Mouse (Mus musculus) brain, embryonic 14.5 days (tissue): ENCODE results near the gene Prune2. TPM values are rescaled to one million over a fixed set of nuclear protein-coding genes. Genes with fewer than 3 reads are reported as not detected.

Source experiments
- DNase-seq: peaks from one replicate; pipeline ENCODE4 v3.0.0-alpha.2; 2011; ENCODE audit warnings: low read depth
- CTCF ChIP-seq: fragments of 200-500 bp; IDR thresholded peaks from 2 replicates; pipeline ENCODE4 v1.5.1; 2012; ENCODE audit warnings: inconsistent platforms, mild to moderate bottlenecking, moderate library complexity, borderline replicate concordance; ENCODE audit not compliant: insufficient read depth, insufficient read length; ENCODE audit errors: extremely low read depth
- POLR2A ChIP-seq: fragments of 200-500 bp; IDR thresholded peaks from 2 replicates; pipeline ENCODE4 v1.6.1; 2012; ENCODE audit warnings: mild to moderate bottlenecking, inconsistent platforms, borderline replicate concordance; ENCODE audit not compliant: poor library complexity, insufficient read depth, insufficient read length, severe bottlenecking; ENCODE audit errors: extremely low read depth
- polyA plus RNA-seq: library from polyadenylated mRNA; depleted of rRNA; stranded (reverse); fragments of >200 nt; gene quantifications from 2 replicates; pipeline ENCODE4 v1.2.3, GENCODE M21; 2012

The Prune2 gene
- polyA plus RNA-seq, 1 experiment = 7.0 TPM

DNA sequence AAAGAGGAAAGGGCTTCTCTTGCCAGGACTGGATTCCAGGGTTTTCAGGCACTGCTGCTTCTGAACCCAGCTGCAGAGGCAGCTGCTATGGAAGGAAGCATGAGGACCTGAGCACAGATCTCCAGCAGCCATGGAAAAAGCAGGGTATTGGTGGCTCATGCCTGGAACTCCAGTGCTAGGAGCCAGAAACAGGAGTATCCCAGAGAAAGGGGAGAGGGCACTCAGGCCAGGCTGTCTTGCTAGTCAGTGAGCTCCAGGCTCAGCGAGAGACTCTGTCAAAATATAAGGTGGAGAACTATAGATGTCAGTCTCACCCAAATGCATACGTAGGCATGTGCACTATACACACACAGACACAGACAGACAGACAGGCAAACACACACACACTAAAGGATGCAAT is 140.4 kb downstream of the Prune2 start:
- DNase-seq = no peak

DNA sequence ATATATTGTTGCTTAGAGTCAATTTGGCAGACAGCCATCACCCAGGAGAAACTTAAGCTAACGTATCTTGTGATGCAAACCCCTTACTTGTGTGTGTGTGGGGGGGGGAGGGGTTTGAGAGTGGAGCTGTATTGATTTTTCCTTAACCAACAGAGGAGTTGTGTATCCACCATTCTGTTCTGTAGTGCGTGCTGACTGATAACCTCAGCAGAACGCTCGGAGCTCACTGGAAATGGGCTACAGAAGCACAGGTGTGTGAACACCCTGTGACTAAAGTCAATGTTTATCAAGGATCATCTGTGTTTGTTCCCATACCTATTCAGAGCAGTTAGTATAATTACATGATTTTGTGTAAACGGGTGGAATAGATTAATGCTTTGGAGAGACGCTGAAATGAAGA is 141.3 kb downstream of the Prune2 start:
- TF ChIP-seq POLR2A (no peak), CTCF (no peak)

More for the DNA sequence above, 140.4 kb downstream of the Prune2 start:
- no peak for TF ChIP-seq CTCF
- no peak for TF ChIP-seq POLR2A

DNA sequence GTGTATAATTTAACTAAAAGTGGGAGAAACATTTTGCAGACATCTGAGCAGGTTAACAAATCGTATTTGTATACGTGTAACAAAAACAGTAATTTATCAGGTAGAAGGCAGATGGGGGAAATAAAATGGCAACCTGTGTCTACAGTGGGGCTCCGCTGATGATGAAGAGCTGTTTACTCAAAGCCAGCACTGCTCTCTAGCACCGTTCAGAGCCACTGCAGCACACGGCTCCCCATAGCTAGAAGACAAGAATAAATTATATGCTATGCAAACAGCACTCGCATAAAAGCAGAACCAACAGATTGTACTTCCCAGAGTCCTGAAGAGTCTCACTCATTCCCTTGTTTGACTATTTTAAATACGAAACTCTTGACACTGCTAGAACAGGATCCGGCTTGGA is 152.9 kb downstream of the Prune2 start:
- DNase-seq = no peak
- TF ChIP-seq POLR2A (no peak), CTCF (no peak)

More for the DNA sequence above, 141.3 kb downstream of the Prune2 start:
- no peak for DNase-seq

DNA sequence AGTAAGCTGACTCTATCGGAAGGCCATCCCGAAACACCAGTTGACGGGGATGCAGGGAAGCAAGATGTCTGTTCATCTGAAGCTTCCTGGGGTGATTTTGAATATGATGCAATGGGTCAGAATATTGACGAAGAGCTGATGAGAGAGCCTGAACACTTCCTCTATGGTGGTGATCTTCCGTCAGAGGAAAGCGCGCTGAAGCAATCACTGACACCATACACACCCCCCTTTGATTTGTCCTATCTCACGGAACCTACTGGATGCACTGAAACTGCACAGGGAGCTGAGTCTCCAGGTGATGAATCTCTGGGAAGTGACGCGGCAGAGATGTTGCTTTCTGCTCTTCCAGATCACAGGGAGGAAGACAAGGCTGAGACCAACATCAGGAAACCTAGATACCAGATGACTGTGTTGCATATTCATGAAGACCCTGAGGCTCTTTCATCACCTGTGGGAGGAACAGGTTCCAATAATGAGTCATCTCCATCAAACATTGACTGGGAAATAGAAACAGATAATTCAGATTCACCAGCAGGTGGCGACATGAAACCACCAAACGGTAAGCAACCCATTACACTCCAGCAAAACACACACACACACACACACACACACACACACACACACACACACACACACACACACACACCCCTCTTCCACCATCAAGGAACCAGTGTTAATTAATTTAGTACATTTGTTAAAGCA is 168.3 kb downstream of the Prune2 start:
- peak; percentile 77 for DNase-seq
- no peak for TF ChIP-seq POLR2A
- peak; percentile 53; the same call in 1 of the 2 replicates for TF ChIP-seq CTCF

DNA sequence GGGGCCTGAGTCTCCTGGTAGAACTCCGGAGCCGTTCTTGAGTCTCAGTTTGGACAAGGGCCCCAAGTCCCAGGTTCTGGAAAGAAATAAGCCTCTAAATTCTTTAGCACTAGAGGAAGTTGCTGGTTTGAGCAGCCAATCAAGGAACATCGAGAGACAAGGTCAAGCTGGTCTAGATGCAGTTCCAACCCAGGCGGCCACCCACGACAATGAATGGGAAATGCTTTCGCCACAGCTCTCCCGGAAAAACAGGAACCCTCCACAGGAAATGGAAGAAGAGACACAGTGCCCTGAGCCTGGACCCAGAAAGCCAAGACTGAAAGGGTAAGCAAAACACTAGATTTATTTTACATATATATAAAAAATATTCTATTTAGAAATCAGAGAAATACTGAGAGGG is 169.5 kb downstream of the Prune2 start:
- TF ChIP-seq CTCF = no peak
- TF ChIP-seq POLR2A = no peak
- no peak for DNase-seq

DNA sequence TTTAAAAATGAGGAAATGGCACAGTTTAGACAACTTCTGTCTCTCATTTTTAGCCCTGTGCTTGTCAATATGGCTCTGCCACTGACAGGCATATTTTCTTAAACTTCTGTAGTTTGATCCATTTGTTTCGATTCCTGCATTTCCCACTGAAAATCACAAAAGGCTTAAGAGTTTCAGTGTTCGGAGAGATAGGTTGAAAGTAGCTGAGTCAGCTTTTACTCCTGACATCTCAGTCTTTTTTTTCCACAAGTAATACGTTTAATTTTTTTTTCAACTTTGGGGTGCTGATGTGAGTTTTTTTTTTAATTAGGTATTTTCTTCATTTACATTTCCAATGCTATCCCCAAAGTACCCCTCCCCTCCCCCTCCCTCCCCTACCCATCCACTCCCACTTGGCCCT is 174.6 kb downstream of the Prune2 start:
- TF ChIP-seq CTCF (no peak), POLR2A (no peak)
- DNase-seq = no peak

DNA sequence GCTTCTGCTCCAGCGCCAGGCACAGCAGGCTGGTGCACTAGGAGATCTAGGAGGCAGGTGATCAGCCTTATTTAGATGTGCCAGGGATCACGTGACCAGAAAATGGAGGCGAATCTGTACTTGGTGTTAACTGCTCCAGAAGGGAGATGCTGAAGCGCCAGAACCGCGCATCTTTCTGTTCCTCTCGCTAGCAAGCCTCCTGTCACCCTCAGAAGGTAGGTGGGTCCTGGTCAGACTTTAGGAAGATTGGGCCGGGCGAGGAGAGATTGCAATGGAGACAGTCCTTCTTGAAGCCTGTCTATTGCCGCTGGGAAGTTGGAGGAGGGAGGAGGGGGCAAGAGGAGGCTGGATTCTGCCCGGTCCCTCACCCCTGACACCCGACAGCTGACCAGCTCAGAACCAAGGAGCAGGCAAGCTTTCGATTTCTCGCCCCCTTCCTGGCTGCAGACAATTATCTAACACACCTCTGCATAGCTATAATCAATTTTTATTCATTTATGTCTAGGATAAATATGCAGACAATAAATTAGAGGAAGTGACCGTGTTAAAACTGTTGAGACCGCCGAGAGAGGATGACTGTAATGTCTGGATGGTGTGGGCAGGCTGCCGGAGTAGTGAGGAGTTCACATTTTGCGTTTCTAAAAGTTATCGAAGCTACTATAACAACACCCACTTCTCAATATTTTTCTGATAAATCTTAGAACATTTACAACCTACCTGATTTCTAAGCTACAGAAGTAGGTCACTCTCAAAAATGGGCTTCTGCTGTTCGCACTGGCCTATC is 181.0 kb downstream of the Prune2 start:
- TF ChIP-seq POLR2A = 0 out of 2 replicates have a peak, but pooled peaks have one; percentile 18
- no peak for TF ChIP-seq CTCF

DNA sequence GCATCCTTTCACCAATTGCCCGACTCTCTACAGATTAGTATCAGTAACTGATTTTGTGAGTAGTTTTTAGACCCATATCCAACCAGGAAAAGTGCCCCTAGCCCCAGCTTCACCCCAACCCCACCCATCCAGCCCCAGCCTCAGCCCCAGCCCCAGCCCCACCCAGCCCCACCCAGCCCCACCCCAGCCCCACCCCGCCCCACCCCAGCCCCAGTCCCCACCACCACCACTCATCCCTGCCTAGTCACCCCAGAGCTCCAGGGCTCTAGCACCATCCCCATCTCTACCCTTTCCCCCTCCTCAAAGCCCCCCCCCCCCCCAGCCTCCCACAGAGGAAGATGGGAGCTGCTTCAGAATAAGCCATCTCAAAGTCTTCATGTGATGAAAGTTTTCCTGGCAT is 181.7 kb downstream of the Prune2 start:
- DNase-seq = no peak
- TF ChIP-seq CTCF (no peak), POLR2A (no peak)

More for the DNA sequence above, 181.0 kb downstream of the Prune2 start:
- DNase-seq = peak; percentile 89

DNA sequence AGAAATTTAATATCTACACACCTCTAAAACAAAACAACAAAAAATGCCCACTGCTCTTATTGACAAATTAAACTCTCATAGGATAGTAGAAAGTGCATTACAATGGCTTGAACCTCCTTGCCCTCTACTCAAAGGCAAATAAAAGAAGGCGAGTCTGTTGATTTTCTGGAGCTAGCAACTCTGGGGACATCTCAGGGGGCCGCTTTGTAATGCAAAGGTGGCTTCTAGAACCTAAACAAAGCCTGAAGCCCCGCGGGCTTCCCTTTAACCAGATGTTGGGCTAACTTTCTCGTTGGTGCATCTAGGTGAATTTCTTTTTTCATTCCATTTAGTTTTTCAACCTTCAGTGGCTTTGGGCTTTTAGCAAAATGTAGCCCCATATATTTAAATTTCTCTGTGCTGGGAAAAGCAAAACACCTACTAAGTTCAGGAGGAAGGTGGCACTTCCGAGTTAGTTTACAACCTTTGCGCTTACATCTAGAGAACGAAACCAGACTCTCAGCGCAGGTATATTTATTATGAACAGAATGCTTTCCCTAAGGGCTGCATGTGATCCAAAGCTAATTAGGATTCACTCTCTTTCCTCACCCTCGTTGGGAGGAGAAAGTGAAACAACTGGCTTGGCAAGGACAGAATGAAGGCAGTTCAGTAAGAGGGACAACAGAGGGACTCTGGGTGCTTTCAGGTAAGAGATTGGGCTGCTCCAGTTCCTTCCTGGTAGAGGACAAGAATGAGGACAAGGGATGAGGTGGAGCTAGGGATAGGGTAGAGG is 182.4 kb downstream of the Prune2 start:
- TF ChIP-seq POLR2A (no peak), CTCF (no peak)

DNA sequence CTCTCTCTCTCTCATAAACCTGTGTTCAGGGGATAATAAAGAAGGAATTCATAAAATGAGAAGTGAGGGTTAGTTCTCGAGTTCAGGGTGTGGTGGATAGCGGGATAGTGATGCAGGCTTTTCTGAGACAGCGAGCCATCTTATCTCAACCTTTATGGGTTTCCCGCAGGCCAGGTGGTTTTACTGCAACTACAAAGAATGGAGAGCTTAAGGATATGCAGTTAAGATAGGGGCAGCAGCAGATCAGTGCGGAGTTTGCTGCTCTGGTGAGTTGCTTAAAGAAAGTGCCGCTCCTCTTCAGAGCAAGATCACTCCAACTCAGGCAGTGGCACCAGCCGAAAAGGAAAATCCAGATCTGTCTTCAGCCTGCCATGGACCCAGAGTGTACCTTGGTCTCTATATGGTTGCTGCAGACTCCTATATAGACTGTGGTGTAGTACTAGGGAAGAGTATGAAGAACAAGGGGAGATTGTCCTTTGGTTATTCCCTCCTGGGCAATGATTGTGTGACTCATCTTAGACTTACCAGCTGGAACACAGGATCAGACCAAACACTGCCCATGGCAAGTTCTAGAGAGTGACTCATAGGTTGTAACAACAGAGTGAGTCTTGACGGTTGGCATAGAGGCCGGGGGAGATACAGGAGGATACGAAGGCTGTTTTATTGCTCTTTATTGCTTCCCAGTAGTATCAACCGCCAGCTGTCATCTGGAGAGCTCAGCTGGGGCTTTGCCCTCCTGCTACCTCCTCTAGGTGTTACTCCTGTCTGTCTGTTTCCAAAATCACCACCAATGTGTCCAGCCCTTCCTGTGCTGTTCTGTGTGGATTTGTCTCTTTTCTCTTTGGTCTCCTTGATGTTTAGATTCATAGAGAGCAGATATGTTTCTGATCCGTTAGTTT is 184.3 kb downstream of the Prune2 start:
- TF ChIP-seq POLR2A = no peak
- no peak for TF ChIP-seq CTCF
- no peak for DNase-seq

More for the DNA sequence above, 182.4 kb downstream of the Prune2 start:
- DNase-seq = no peak

DNA sequence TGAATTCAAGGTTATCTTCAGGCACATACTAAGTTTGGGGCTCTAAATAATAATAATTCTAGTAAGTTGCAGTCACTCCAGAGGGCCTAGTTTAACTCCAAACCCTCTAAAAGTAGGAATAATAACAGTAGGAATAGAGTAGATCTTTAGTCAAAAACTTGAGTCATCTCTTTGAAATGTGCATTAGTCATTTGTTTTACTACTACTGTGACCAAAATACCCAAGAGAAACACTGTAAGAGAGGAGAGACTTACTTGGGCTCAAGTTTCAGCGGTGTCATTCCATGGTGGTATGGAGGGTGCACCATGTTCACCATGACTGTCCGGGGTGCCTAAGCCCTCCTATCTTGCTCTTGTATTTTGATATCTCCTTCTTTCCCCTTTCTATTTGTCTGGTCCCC is 187.3 kb downstream of the Prune2 start:
- no peak for TF ChIP-seq POLR2A
- no peak for TF ChIP-seq CTCF
- DNase-seq = no peak
